Mouse (Mus musculus) embryonic facial prominence, embryonic 11.5 days (tissue): ENCODE data around the gene Trip6. TPM values are rescaled to one million over a fixed set of nuclear protein-coding genes. Genes with fewer than 3 reads are reported as not detected.

Experiments
- ATAC-seq: fragments of 200-750 bp; cut with Nextera tagmentation; replicated peaks from 2 replicates; pipeline ENCODE4 v1.8.0; 2017; ENCODE audit warnings: low read depth; ENCODE audit not compliant: insufficient number of reproducible peaks, low FRiP score, low TSS enrichment
- DNase-seq: peaks from one replicate; pipeline ENCODE4 v3.0.0-alpha.2; 2015; ENCODE audit warnings: low spot score
- H3K27ac ChIP-seq: fragments of 300-500 bp; sonication (generic); replicated peaks from 2 replicates; pipeline ENCODE4 v1.5.1; 2014; ENCODE audit warnings: mild to moderate bottlenecking, low read depth, low read length, control low read depth
- H3K27me3 ChIP-seq: fragments of 300-500 bp; sonication (generic); 2 replicates; pipeline ENCODE4 v1.6.1; 2014; ENCODE audit warnings: mild to moderate bottlenecking, low read length, moderate library complexity, mixed read lengths; ENCODE audit not compliant: control insufficient read depth, insufficient read depth
- H3K36me3 ChIP-seq: fragments of 300-500 bp; sonication (generic); replicated peaks from 2 replicates; pipeline ENCODE4 v1.6.1; 2014; ENCODE audit warnings: low read depth, mild to moderate bottlenecking, low read length, moderate library complexity, mixed read lengths; ENCODE audit not compliant: control insufficient read depth, insufficient read depth
- H3K4me1 ChIP-seq: fragments of 300-500 bp; sonication (generic); 2 replicates; pipeline ENCODE4 v1.6.1; 2014; ENCODE audit warnings: low read length, mixed read lengths; ENCODE audit not compliant: control insufficient read depth, insufficient read depth
- H3K4me2 ChIP-seq: fragments of 300-500 bp; sonication (generic); 2 replicates; pipeline ENCODE4 v1.6.1; 2014; ENCODE audit warnings: low read depth, mild to moderate bottlenecking, control low read depth, low read length, moderate library complexity
- H3K4me3 ChIP-seq: fragments of 300-500 bp; sonication (generic); 2 replicates; pipeline ENCODE4 v1.5.1; 2014; ENCODE audit warnings: low read depth, low read length, control low read depth
- H3K9ac ChIP-seq: fragments of 300-500 bp; sonication (generic); replicated peaks from 2 replicates; pipeline ENCODE4 v1.6.1; 2014; ENCODE audit warnings: mild to moderate bottlenecking, control low read depth, low read length
- H3K9me3 ChIP-seq: fragments of 300-500 bp; sonication (generic); replicated peaks from 2 replicates; pipeline ENCODE4 v1.6.1; 2016; ENCODE audit warnings: mild to moderate bottlenecking, low read length, inconsistent platforms, mixed read lengths; ENCODE audit not compliant: control insufficient read depth
- WGBS: fragments of 180-500 bp; shearing (Covaris S2); extraction: QIAGEN DNeasy Blood & Tissue Kit; methylation state at CpG from one replicate; pipeline ENCODE4 v1.1.7; 2014; 5-methylcytosine and 5-hydroxymethylcytosine counted together
- polyA plus RNA-seq: library from polyadenylated mRNA; unstranded; fragments of >200 nt; fragmentation: Nextera tagmentation; extraction: Ambion mirVana; gene quantifications from 2 replicates; pipeline ENCODE4 v1.2.1, GENCODE M21; 2014

The Trip6 gene
- polyA plus RNA-seq, 1 experiment from 2014 or later = 40.3 TPM

DNA sequence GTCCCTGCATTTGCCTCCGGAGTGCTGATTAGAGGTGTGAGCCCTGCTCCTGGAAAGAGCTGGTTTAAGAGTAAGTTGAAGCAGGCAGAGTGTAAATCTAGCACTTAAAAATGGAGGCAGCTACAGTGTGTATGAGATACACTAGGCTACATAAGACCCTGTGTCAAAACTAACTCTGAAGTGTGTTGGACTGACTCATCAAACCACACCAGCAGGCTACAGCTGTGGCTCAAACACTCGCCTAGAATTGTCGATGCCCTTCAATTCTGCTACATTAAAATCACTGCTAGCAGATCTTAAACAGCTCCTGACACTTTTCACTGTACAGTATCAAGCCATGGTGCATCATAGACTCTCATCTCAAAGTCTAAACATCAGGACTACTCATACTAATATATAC is 10.0 kb downstream of the Trip6 start:
- H3K4me1 ChIP-seq = peaks cover 4% of the 10 kb centered on the region; the same call in 1 of the 2 replicates
- no peak overlapping the region for H3K4me3 ChIP-seq
- H3K9ac ChIP-seq = no peak overlapping the region
- H3K27ac ChIP-seq = no peak overlapping the region
- ATAC-seq (no peak), DNase-seq (no peak)
- WGBS = 79% methylated on average over 3 of the region's 3 CpGs
- H3K27me3 ChIP-seq = no peaks in the 10 kb centered on the region
- no peak overlapping the region for H3K4me2 ChIP-seq
- no peaks in the 10 kb centered on the region for H3K9me3 ChIP-seq
- H3K36me3 ChIP-seq = peaks cover 27% of the 10 kb centered on the region

DNA sequence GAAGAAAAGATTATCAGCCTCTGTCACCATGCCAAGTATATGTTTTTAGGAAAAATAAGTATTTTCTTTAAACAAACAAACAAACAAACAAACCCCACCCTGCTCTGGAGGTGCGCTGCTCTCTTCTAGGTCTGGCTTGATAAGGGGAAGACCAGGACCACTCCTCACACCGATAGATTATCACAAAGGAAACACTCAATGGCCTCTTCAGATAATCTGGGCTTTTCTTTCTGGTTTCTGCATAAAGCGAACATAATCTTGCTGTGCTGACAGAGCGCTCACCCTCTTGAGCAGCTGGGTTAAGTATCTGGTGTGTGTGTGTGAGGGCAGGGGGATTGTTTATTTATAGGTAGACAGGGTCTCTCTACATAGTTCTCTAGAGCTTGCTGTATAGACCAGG is 10.6 kb downstream of the Trip6 start:
- ATAC-seq = no peak
- Histone ChIP-seq H3K36me3 (peaks cover 26% of the 10 kb centered on the region), H3K9me3 (no peaks in the 10 kb centered on the region)

DNA sequence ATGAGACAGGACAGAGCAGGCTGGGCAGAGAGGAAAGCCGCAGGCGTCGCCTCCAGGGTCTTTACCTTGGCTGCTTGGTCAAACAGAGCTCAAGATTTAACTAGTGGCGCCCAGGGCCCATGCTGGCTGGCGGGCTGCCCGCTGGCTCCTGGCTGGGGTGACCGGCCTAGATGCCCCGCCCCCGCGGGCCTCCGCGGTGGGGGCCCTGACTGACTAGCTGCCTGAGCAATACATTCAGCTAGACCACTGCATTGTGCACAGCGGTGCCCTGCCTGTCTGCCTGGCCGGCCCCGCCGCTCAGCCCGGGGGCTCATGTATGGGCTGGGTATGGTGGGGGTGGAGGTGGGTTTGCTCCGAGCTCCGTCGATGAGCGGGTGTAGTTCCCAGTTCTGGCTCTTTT is 13.0 kb downstream of the Trip6 start:
- Histone ChIP-seq H3K27ac (no peak overlapping the region), H3K4me2 (no peak overlapping the region), H3K9ac (no peak overlapping the region), H3K9me3 (no peaks in the 10 kb centered on the region), H3K36me3 (peaks cover 41% of the 10 kb centered on the region), H3K27me3 (no peaks in the 10 kb centered on the region), H3K4me1 (peaks cover 4% of the 10 kb centered on the region; the same call in 1 of the 2 replicates), H3K4me3 (no peak overlapping the region)
- WGBS = 85% methylated on average over 21 of the region's 21 CpGs
- no peak for DNase-seq
- peak; percentile 5; the same call in 1 of the 2 replicates for ATAC-seq

More for the DNA sequence above, 10.6 kb downstream of the Trip6 start:
- no peak overlapping the region for H3K4me2 ChIP-seq
- no peak for DNase-seq
- H3K9ac ChIP-seq = no peak overlapping the region
- H3K27ac ChIP-seq = no peak overlapping the region
- H3K4me3 ChIP-seq = no peak overlapping the region
- H3K4me1 ChIP-seq = peaks cover 4% of the 10 kb centered on the region; the same call in 1 of the 2 replicates
- H3K27me3 ChIP-seq = no peaks in the 10 kb centered on the region
- 87% methylated on average over 4 of the region's 4 CpGs for whole genome bisulfite sequencing

DNA sequence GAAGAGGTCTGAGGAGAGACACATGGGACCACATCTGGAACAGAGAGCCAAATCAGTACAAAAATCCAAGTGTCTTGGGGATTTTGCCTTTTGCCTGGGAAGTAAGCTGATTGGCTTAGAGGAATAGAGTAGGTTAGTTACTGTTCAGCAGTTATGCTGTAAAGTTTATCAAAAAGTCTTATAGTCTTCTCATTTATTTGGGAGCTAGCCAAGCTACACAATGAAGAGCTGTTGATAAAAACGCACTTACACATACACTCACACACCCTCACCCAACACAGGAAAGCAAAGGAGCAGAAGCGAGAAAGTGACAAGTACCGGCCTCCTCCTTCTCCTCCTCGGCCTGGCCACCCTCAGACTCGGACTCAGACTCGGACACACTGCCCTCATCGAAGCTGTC is 15.0 kb downstream of the Trip6 start:
- peaks cover 46% of the 10 kb centered on the region for H3K36me3 ChIP-seq
- WGBS = 88% methylated on average over 7 of the region's 7 CpGs
- no peak overlapping the region for H3K4me3 ChIP-seq
- H3K4me1 ChIP-seq = peaks cover 4% of the 10 kb centered on the region; the same call in 1 of the 2 replicates
- H3K9me3 ChIP-seq = no peaks in the 10 kb centered on the region
- no peak overlapping the region for H3K4me2 ChIP-seq
- DNase-seq (no peak), ATAC-seq (no peak)
- no peaks in the 10 kb centered on the region for H3K27me3 ChIP-seq
- no peak overlapping the region for H3K9ac ChIP-seq
- no peak overlapping the region for H3K27ac ChIP-seq

DNA sequence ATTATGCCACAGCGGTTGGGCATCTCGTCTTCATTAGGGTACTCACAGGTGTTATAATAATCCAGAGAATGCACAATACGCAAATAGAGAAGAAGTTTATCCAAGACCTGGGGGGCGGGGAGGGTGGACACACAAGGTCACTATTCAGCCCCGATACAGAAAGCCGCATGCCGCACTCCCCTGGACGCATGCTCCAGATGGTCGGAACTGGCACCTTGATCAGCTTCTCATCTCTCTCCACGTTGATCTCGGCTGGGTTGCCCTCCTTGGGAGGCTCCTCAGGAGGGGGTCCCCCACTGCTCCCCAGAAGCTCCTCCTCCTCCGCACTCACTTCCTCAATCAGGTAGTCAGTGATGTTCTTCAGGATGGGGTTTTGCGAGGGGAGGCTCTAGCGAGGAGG is 17.1 kb downstream of the Trip6 start:
- Histone ChIP-seq H3K4me2 (no peak overlapping the region), H3K9me3 (no peaks in the 10 kb centered on the region), H3K36me3 (peaks cover 38% of the 10 kb centered on the region), H3K9ac (no peak overlapping the region), H3K4me3 (no peak overlapping the region), H3K4me1 (peaks cover 7% of the 10 kb centered on the region; the same call in 1 of the 2 replicates), H3K27ac (no peak overlapping the region), H3K27me3 (no peaks in the 10 kb centered on the region)
- ATAC-seq (no peak), DNase-seq (no peak)
- 90% methylated on average over 14 of the region's 14 CpGs for WGBS

DNA sequence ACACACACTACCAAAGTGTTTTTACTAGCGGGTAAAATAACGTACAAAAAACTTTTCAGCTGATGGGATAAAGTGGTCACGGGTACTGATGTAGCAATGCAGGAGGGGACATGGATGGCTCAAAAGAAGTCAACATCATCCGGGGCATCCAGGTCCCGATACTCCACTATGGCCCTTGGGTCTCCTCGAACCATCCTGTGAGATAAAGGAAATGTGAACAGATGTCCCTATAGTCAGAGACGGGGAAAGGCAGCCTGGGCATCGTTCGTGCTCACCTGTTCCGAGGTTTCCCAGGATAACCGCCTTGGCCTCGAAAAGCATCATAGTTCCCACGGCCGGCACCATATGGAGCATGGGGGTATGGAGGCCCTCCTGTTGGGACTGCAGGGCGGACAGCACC is 18.5 kb downstream of the Trip6 start:
- ATAC-seq = no peak
- no peak for DNase-seq
- Histone ChIP-seq H3K4me3 (no peak overlapping the region), H3K4me1 (peaks cover 7% of the 10 kb centered on the region; the same call in 1 of the 2 replicates), H3K9ac (no peak overlapping the region), H3K27me3 (peaks cover 6% of the 10 kb centered on the region), H3K4me2 (no peak overlapping the region), H3K27ac (no peak overlapping the region), H3K36me3 (peaks cover 26% of the 10 kb centered on the region), H3K9me3 (no peaks in the 10 kb centered on the region)
- 92% methylated on average over 15 of the region's 15 CpGs for WGBS

DNA sequence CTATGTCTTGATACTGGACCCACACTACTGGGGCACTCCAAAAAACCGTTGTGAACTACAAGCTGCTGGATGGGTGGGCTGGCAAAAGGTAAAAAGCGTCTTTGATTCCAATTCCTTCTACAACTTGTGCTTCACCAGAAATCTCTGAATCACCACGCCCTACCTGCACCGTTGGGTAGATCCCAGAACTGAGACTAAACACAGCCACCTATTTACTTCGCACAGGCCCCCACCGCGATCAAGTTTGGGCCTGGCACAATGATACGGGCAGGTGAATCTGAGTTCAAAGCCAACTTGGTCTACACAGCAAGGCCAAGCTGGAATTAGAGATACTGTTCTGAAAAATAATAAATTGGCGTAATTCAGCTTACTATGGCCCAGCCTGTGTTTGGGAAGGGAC is 18.9 kb downstream of the Trip6 start:
- Histone ChIP-seq H3K27ac (no peak overlapping the region), H3K36me3 (peaks cover 26% of the 10 kb centered on the region), H3K4me2 (peak overlapping the region; percentile 97), H3K4me3 (peak overlapping the region; percentile 54), H3K4me1 (peaks cover 7% of the 10 kb centered on the region; the same call in 1 of the 2 replicates), H3K27me3 (peaks cover 11% of the 10 kb centered on the region), H3K9me3 (no peaks in the 10 kb centered on the region), H3K9ac (peak overlapping the region; percentile 76)
- DNase-seq (no peak), ATAC-seq (no peak)
- WGBS = 85% methylated on average over 9 of the region's 9 CpGs

DNA sequence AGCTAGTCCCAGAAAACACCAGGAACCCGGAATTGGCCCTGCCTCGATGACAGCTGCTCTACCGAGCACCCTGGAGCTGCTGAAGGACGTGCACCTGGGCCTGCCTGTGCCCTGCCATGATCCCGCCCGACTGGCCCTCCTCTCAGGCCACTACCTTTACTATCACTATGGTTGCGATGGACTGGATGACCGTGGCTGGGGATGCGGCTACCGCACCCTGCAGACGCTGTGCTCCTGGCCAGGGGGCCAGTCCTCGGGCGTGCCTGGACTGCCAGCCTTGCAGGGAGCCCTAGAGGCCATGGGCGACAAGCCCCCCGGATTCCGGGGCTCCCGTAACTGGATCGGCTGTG is 19.5 kb downstream of the Trip6 start:
- no peak for DNase-seq
- no peak; the same call in none of the 2 replicates for ATAC-seq
- Histone ChIP-seq H3K27ac (peak overlapping the region; percentile 56; the same call in 1 of the 2 replicates), H3K9me3 (no peaks in the 10 kb centered on the region), H3K4me1 (peaks cover 7% of the 10 kb centered on the region; the same call in 1 of the 2 replicates), H3K4me2 (peak overlapping the region; percentile 97), H3K9ac (peak overlapping the region; percentile 76), H3K4me3 (peak overlapping the region; percentile 54), H3K27me3 (peaks cover 16% of the 10 kb centered on the region), H3K36me3 (peaks cover 26% of the 10 kb centered on the region)
- 11% methylated on average over 18 of the region's 18 CpGs for WGBS
